In genomic region chr15:98762201-98762621, GRCm38 (mm10) we compare ENCODE assay signal across 1 mouse cellular context.
TF ChIP-seq lines count a peak whose summit lies in the region.

No protein-coding gene starts in this region.

TF ChIP-seq in myocyte, 11 proteins besides CTCF, POLR2A, EP300 and RAD21:
- TF ChIP-seq MYOD1 (IDR thresholded peaks at IDR 0.05; ENCODE audit: control insufficient read depth in 1 of 3, insufficient read length in 2 of 3, low read depth in 2 of 3) (peak in 2 of 3 experiments; percentile 57 to 86), POLR2AphosphoS2 (IDR thresholded peaks at IDR 0.05; ENCODE audit: insufficient read length, low read depth) (peak; percentile 35), E2F4 (IDR thresholded peaks at IDR 0.05; ENCODE audit: insufficient read depth) (no peak), TCF12 (IDR thresholded peaks at IDR 0.05; ENCODE audit: insufficient read depth, poor library complexity, severe bottlenecking) (peak; percentile 2), MYOG (IDR thresholded peaks at IDR 0.05; ENCODE audit: control insufficient read depth in 1 of 3, insufficient read depth in 1 of 3, insufficient read length in 2 of 3, low read depth in 2 of 3) (peak in 2 of 3 experiments; percentile 29 to 78)
